Mouse (Mus musculus) kidney, adult 2 months (tissue): ENCODE data around the gene Cebpzos.

Source experiments
- CTCF ChIP-seq: fragments of 200-500 bp; conservative IDR thresholded peaks from 2 replicates; pipeline ENCODE4 v1.5.1; 2011; ENCODE audit warnings: low read depth, mild to moderate bottlenecking, control low read depth, low read length, moderate library complexity, mixed read lengths; ENCODE audit not compliant: insufficient read depth, insufficient read length
- POLR2A ChIP-seq: fragments of 200-500 bp; IDR thresholded peaks from one replicate; pipeline ENCODE4 v1.6.1; 2011; ENCODE audit warnings: low read depth, low read length, control low read depth

- TF ChIP-seq POLR2A (no peak), CTCF (no peak)
These were observed 30.8 kb upstream of the Cebpzos start for GRCm38 (mm10) chr17:78885286-78886065.
